Mouse (Mus musculus) liver, embryonic 12.5 days (tissue): ENCODE measurements around the gene Ctrb1. TPM values are rescaled to one million over a fixed set of nuclear protein-coding genes. Genes with fewer than 3 reads are reported as not detected.

Experiments used
- ATAC-seq: fragments of 200-750 bp; cut with Nextera tagmentation; 2 replicates; pipeline ENCODE4 v1.8.0; 2017; ENCODE audit warnings: moderate number of reproducible peaks, mild to moderate bottlenecking, moderate library complexity
- H3K27ac ChIP-seq: fragments of 300-500 bp; sonication (generic); 2 replicates; pipeline ENCODE4 v1.5.1; 2016; ENCODE audit warnings: mild to moderate bottlenecking
- H3K27me3 ChIP-seq: fragments of 300-500 bp; sonication (generic); replicated peaks from 2 replicates; pipeline ENCODE4 v1.6.1; 2016; ENCODE audit warnings: mild to moderate bottlenecking, moderate library complexity
- H3K36me3 ChIP-seq: fragments of 300-500 bp; sonication (generic); 2 replicates; pipeline ENCODE4 v1.6.1; 2016; ENCODE audit warnings: mild to moderate bottlenecking, moderate library complexity
- H3K4me1 ChIP-seq: fragments of 300-500 bp; sonication (generic); 2 replicates; pipeline ENCODE4 v1.6.1; 2016
- H3K4me2 ChIP-seq: fragments of 300-500 bp; sonication (generic); 2 replicates; pipeline ENCODE4 v1.6.1; 2016; ENCODE audit warnings: mild to moderate bottlenecking, moderate library complexity
- H3K4me3 ChIP-seq: fragments of 300-500 bp; sonication (generic); 2 replicates; pipeline ENCODE4 v1.5.1; 2016; ENCODE audit warnings: mild to moderate bottlenecking, moderate library complexity
- H3K9ac ChIP-seq: fragments of 300-500 bp; sonication (generic); 2 replicates; pipeline ENCODE4 v1.6.1; 2016; ENCODE audit warnings: mild to moderate bottlenecking, moderate library complexity
- H3K9me3 ChIP-seq: fragments of 300-500 bp; sonication (generic); replicated peaks from 2 replicates; pipeline ENCODE4 v1.6.1; 2016; ENCODE audit warnings: mild to moderate bottlenecking, moderate library complexity
- WGBS: fragments of 180-500 bp; shearing (Covaris S2); methylation state at CpG from one replicate; pipeline ENCODE4 v1.1.7; 2016; ENCODE audit not compliant: insufficient replicate concordance; 5-methylcytosine and 5-hydroxymethylcytosine counted together
- polyA plus RNA-seq: library from polyadenylated mRNA; unstranded; fragments of >200 nt; fragmentation: Nextera tagmentation; extraction: Ambion mirVana; gene quantifications from 2 replicates; pipeline ENCODE4 v1.2.1, GENCODE M21; 2016

Ctrb1 gene
- not detected in 2 replicates for polyA plus RNA-seq

GRCm38 (mm10) chr8:111690960-111691445 is at the start of gene Ctrb1:
TSS of gene Ctrb1 (minus strand) at chr8:111691010.
- Histone ChIP-seq H3K4me3 (no peak within 1 kb of the TSS), H3K36me3 (no peaks in the 10 kb centered on the region), H3K9ac (no peak within 1 kb of the TSS), H3K27me3 (peaks cover 24% of the 10 kb centered on the region), H3K4me1 (peaks cover 4% of the 10 kb centered on the region; the same call in 1 of the 2 replicates), H3K4me2 (no peak within 1 kb of the TSS), H3K27ac (no peak within 1 kb of the TSS), H3K9me3 (no peaks in the 10 kb centered on the region)
- 48% methylated on average over 2 of the region's 2 CpGs for WGBS
- no peak for ATAC-seq

DNA sequence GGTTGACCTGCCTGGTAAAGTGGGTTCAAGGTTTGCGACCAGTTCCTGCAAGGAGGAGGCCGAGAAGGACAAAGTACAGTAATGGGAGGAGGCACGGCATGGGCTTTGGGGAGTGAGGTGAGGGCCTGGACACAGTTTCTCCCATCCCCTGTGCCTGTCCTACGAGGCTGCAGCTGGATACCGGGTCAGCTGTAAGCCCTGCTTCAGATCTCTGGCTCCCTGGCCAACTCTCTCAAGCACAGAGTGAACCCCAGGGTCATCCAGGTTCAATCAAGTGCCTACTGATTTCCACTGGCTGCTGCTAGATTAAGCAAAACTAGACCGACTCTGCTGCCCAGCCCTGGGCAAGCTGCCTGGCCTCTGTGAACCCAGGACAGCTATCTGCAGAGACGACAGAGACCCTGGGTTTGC is 49.5 kb upstream of the Ctrb1 start:
- Histone ChIP-seq H3K9me3 (no peaks in the 10 kb centered on the region), H3K36me3 (no peaks in the 10 kb centered on the region), H3K27ac (no peak overlapping the region), H3K27me3 (peaks cover 95% of the 10 kb centered on the region), H3K4me2 (0 out of 2 replicates have a peak overlapping the region, but pooled peaks have one; percentile 1), H3K4me1 (peaks cover 71% of the 10 kb centered on the region), H3K4me3 (no peak overlapping the region), H3K9ac (no peak overlapping the region)
- 59% methylated on average over 7 of the region's 7 CpGs for WGBS
- ATAC-seq, result no peak

DNA sequence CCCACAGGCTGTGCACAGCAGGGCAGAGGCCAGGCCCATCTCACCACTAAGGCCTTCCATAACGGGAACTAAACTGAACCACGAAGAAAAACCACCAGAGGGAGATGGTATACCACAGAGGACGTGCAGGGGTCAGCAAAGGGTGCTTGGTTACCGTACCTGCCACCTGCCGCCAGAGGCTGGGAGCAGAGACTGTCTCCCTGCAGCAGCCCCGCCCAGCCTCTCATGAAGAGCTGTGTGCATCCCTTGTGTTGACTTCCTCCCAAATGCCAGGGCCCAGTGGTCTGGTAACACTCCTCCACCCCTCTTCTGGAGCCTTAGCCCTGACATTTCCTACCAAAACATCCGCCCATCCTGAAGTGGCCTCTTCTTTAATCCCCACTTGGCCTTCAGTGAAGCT is 48.8 kb upstream of the Ctrb1 start:
- Histone ChIP-seq H3K4me1 (peaks cover 72% of the 10 kb centered on the region), H3K27me3 (peaks cover 95% of the 10 kb centered on the region), H3K27ac (no peak overlapping the region), H3K4me2 (no peak overlapping the region), H3K9ac (no peak overlapping the region), H3K9me3 (no peaks in the 10 kb centered on the region), H3K4me3 (no peak overlapping the region), H3K36me3 (no peaks in the 10 kb centered on the region)
- ATAC-seq, result no peak
- 27% methylated on average over 7 of the region's 7 CpGs for WGBS

GRCm38 (mm10) chr8:111738867-111739266 is 48.1 kb upstream of the Ctrb1 start:
- H3K27me3 ChIP-seq, result peaks cover 95% of the 10 kb centered on the region
- no peak for ATAC-seq
- H3K9ac ChIP-seq, result no peak overlapping the region
- H3K9me3 ChIP-seq, result no peaks in the 10 kb centered on the region
- H3K4me2 ChIP-seq, result no peak overlapping the region
- H3K4me3 ChIP-seq, result no peak overlapping the region
- H3K4me1 ChIP-seq, result peaks cover 73% of the 10 kb centered on the region
- WGBS, result 65% methylated on average over 6 of the region's 6 CpGs
- no peak overlapping the region for H3K27ac ChIP-seq
- no peaks in the 10 kb centered on the region for H3K36me3 ChIP-seq

- Histone ChIP-seq H3K36me3 (no peaks in the 10 kb centered on the region), H3K9me3 (no peaks in the 10 kb centered on the region), H3K4me3 (no peak overlapping the region), H3K4me1 (peaks cover 73% of the 10 kb centered on the region), H3K27me3 (peaks cover 95% of the 10 kb centered on the region), H3K9ac (no peak overlapping the region), H3K27ac (no peak overlapping the region; the same call in 1 of the 2 replicates), H3K4me2 (no peak overlapping the region)
- no peak for ATAC-seq
- WGBS, result 55% methylated on average over 7 of the region's 7 CpGs
These were observed 45.5 kb upstream of the Ctrb1 start for GRCm38 (mm10) chr8:111736321-111736720.

- Histone ChIP-seq H3K27me3 (peaks cover 95% of the 10 kb centered on the region), H3K9ac (no peak overlapping the region), H3K4me3 (no peak overlapping the region), H3K27ac (no peak overlapping the region; the same call in 1 of the 2 replicates), H3K4me1 (peaks cover 73% of the 10 kb centered on the region), H3K4me2 (no peak overlapping the region), H3K9me3 (no peaks in the 10 kb centered on the region), H3K36me3 (no peaks in the 10 kb centered on the region)
- ATAC-seq, result no peak
- 50% methylated on average over 4 of the region's 4 CpGs for WGBS
These were observed 45.0 kb upstream of the Ctrb1 start for GRCm38 (mm10) chr8:111735791-111736190.

DNA sequence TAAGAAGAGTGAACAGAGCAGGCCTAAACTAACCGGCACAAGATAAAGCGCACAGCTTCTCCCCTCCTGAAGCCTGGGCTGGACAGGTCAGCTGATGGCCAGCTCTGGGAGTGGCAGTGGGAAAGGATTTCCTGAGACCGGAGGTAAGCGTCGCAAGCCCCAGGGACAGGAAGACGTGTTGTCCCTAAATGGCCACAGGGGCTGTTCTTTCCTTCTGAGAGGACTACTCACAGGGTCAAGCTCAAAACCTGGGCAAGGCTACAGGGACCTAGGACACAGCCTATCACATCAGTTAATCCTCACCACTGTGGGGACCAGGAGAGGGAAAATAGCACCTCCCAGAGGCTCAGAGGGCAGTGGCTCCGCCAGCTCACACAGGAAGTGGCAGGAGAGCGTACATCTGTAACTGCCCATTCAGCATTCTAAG is 44.5 kb upstream of the Ctrb1 start:
- H3K9me3 ChIP-seq, result no peaks in the 10 kb centered on the region
- H3K9ac ChIP-seq, result no peak overlapping the region
- no peak overlapping the region for H3K4me2 ChIP-seq
- H3K36me3 ChIP-seq, result no peaks in the 10 kb centered on the region
- H3K4me3 ChIP-seq, result no peak overlapping the region
- no peak overlapping the region for H3K27ac ChIP-seq
- H3K27me3 ChIP-seq, result peaks cover 95% of the 10 kb centered on the region
- peaks cover 73% of the 10 kb centered on the region for H3K4me1 ChIP-seq
- ATAC-seq, result no peak
- WGBS, result 31% methylated on average over 8 of the region's 8 CpGs

DNA sequence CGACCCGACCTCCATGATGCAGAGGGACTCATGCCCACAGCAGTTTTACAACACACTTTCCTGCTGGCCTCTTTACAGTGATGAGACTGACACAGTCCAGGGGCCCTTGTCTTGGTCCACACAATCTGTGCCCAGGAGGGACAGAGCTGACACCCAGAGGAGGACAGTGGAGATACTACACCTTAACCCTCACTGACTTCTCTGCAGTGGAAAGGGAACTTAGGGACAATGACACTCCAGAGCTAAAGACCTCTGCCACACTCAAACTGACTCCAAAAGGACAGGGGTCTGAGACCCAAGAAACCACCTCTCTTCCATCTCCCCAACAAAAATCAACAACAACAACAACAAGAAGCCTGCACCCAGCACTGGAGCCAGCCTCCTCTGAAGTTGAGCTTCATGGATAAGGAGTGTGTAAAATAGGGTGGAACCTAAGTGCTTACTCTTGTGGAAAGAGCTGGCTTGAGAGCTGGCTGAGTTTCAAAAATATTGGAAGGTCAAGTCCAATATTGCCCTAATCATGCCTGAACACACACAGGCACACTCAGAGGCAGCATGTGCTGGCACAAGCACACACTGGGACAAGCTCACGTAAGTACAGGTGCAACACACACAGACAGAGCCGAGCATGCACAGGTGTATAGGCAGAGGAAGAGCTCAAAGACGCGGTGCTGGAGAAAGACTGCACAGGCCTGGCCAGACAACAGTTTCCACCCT is 43.6 kb upstream of the Ctrb1 start:
- peak overlapping the region; percentile 13; the same call in 1 of the 2 replicates for H3K27ac ChIP-seq
- H3K4me2 ChIP-seq, result no peak overlapping the region
- no peaks in the 10 kb centered on the region for H3K9me3 ChIP-seq
- H3K4me1 ChIP-seq, result peaks cover 74% of the 10 kb centered on the region
- H3K36me3 ChIP-seq, result no peaks in the 10 kb centered on the region
- ATAC-seq, result no peak
- WGBS, result 46% methylated on average over 6 of the region's 6 CpGs
- peaks cover 96% of the 10 kb centered on the region for H3K27me3 ChIP-seq
- H3K9ac ChIP-seq, result no peak overlapping the region
- H3K4me3 ChIP-seq, result no peak overlapping the region

DNA sequence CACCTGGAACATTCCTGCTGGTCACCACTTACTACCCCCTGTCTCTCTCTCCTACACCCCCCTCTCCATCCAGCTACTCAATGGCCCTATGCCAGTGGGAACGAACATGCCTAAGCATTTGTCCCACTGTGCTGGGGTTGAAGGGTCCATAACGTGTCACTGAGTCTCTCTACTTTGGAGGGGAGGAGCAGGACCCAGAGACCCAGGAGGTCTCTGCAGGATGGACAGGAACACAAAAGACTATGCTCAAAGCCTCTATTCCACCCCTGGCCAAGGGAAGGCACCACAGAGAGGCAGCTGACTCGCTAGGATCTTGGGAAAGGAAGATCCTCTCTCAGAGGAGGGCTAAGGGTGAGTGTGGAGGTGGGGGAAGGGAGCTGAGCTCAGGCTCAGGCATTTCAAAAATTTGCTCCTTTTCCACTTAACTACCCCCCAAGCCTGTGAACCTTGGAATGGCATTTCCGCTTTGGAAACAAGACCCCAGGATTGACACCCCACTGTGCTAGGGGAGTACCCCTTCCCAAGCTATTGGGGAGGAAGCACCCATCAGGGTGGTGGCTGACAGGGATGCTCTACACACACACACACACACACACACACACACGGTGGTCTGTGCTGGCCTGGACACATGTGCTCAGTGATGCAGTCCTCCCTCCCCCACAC is 42.9 kb upstream of the Ctrb1 start:
- H3K9ac ChIP-seq, result no peak overlapping the region
- no peak for ATAC-seq
- H3K27ac ChIP-seq, result peak overlapping the region; percentile 58; the same call in 1 of the 2 replicates
- no peaks in the 10 kb centered on the region for H3K9me3 ChIP-seq
- H3K27me3 ChIP-seq, result peaks cover 96% of the 10 kb centered on the region
- no peaks in the 10 kb centered on the region for H3K36me3 ChIP-seq
- no peak overlapping the region for H3K4me3 ChIP-seq
- 23% methylated on average over 5 of the region's 5 CpGs for WGBS
- peaks cover 78% of the 10 kb centered on the region for H3K4me1 ChIP-seq
- H3K4me2 ChIP-seq, result no peak overlapping the region; the same call in 1 of the 2 replicates

DNA sequence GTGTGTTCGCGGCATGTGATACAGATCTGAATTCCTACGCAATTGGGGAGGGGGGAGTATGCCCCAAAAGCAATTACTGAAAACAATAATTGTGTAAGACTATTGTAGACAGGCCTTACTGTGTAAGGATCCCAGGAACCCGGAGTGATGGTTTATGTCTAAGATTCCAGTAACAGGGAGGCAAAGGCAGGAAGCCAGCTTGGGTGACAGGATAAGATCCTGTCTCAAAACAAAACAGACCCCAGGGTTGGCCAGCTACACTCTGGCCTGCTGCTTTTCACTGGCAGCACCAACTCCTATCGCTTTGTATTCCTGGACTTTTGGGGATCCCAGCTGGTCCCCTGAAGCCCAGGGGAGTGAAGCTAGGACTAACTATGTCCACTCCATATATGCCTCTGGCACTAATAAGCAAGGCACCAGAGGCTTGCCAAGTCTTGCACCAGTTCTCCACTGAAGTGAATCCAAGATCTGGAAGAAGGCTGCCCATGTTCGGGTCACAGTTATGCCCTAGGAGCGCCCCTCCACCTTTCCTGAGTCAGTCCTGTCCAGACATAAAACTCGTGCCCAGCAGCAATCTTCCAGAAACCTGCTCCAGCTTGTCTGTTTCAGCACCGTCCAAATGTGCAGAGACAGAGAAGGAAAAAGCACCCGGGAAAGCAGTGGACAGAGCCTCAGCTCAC is 41.7 kb upstream of the Ctrb1 start:
- Histone ChIP-seq H3K4me3 (peak overlapping the region; percentile 64), H3K9ac (no peak overlapping the region), H3K27me3 (peaks cover 96% of the 10 kb centered on the region), H3K4me1 (peaks cover 80% of the 10 kb centered on the region), H3K4me2 (peak overlapping the region; percentile 89), H3K9me3 (no peaks in the 10 kb centered on the region), H3K27ac (peak overlapping the region; percentile 58), H3K36me3 (no peaks in the 10 kb centered on the region)
- WGBS, result 33% methylated on average over 10 of the region's 10 CpGs
- ATAC-seq, result no peak

DNA sequence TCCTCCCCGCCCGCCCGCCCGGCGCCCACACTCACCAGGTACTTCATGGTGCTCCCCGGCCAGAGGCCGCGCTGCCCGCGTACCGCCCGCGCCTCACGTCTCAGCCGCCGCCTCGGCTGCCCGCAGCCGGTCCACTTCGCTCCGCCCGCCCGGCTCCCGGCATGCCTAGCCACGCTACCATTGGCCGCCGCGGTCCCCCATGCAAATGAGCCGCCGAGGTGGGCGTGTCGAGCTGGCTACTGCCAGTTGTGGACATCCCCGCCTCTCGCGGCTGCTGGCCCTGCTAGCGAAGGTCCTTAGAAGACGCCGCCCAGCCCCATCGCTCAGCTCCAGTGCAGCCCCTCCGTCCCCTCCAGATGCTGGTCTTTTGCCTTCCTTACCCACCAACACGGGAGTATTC is 41.2 kb upstream of the Ctrb1 start:
- H3K4me1 ChIP-seq, result peaks cover 83% of the 10 kb centered on the region

More for the DNA sequence above, 41.2 kb upstream of the Ctrb1 start:
- 1% methylated on average over 39 of the region's 41 CpGs for WGBS
- peaks cover 94% of the 10 kb centered on the region for H3K27me3 ChIP-seq
- no peaks in the 10 kb centered on the region for H3K9me3 ChIP-seq
- H3K4me3 ChIP-seq, result peak overlapping the region; percentile 64
- peak overlapping the region; percentile 89 for H3K4me2 ChIP-seq
- H3K27ac ChIP-seq, result peak overlapping the region; percentile 58; the same call in 1 of the 2 replicates
- peak overlapping the region; percentile 66 for H3K9ac ChIP-seq
- peak; percentile 91 for ATAC-seq
- no peaks in the 10 kb centered on the region for H3K36me3 ChIP-seq
